Mouse (Mus musculus): ENCODE results near the gene Ccr8. TPM values are rescaled to one million over a fixed set of nuclear protein-coding genes. Genes with fewer than 3 reads are reported as not detected.
A peak's percentile ranks its signal among the peaks of the same experiment; 100 is the strongest.

Ccr8 gene
- total and polyA plus RNA-seq, 3 experiments, result not detected

DNA sequence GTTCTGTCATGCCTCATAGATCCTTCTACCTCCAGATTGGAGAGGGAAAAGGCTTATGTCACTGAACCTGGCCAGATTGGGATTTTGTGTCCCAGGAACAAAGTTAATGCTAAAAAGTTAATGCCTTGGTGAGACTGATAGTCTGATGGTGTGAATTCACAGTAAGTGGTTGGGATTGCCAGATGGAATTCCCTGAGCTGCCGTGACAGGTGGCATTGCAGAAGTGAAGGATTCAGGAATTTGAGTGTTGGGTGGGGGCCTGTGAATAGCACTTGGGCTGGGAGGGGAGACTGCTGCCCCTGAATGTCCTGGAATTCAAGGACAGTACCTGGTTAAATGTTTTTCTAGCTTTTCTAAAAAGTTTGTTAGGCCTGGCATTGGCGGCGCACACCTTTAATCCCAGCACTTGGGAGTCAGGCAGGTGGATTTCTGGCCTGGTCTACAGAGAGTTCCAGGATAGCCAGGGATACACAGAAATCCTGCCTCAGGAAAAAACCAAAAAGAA, 39.9 kb downstream of the Ccr8 start:
- no peak overlapping the region for H3K27ac ChIP-seq (ENCODE audit: control insufficient read depth, low read depth, low read length)

DNA sequence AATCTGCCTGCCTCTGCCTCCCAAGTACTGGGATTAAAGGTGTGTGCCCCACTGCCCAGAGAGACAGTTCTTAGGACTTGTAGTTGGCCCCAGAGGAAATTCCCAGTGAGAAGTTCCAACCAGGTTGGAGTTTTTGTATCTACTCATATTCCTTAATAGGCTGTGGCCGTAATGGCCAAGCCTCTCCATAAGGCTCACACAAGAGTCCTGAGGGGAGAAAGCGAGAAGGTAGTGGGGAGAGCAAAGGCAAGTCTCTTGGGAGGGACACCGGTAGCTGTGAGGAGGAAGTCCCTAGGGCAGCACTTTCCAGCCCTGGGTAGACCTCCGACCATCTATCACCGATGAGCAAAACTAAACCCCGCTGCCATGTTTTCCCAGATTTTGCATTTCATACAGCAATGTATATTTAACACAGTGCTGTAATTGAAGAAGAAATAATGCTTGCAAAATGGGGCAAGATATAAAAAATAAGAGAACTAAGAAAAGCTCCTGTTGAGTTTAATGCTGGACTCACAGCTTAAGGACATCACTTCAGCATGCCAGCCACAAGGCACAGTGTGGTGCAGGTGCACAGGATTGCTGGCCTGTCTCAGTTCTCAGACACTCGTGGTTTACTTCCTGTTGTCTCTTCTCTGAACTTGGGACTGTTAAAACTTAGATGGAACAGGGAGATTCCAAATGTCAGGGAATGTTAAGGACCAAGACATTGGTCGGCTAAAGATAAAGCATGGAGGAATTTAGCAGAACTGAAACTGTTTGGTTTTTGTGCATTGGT, 41.3 kb downstream of the Ccr8 start:
- DNase-seq (ENCODE audit: low read depth, low spot score), result peak; percentile 65
- peaks cover 23% of the 10 kb centered on the region for H3K79me2 ChIP-seq (ENCODE audit: control insufficient read depth, insufficient read depth, low read length, poor library complexity)
- 0 out of 4 replicates have a peak, but pooled peaks cover 0 to 3% of the 10 kb centered on the region in 2 experiments for H3K4me1 ChIP-seq (ENCODE audit: control insufficient read depth in 1 of 2, insufficient read depth in 2 of 2, low read length in 2 of 2)
- no peaks in the 10 kb centered on the region for H3K9me3 ChIP-seq (replicated peaks; ENCODE audit: insufficient read depth, low read length)
- H3K27ac ChIP-seq (ENCODE audit: control insufficient read depth, low read depth, low read length), result no peak overlapping the region
- H3K36me3 ChIP-seq (ENCODE audit: control insufficient read depth in 1 of 2, insufficient read depth in 2 of 2, low read length in 2 of 2), result peaks cover 7 to 14% of the 10 kb centered on the region in 2 experiments
- no peaks in the 10 kb centered on the region for H3K27me3 ChIP-seq (ENCODE audit: control insufficient read depth in 1 of 2, insufficient read depth in 2 of 2, low read length in 2 of 2)
- TF ChIP-seq SIN3A (IDR thresholded peaks at IDR 0.05; ENCODE audit: low read length), result peak; percentile 28; the same call in 1 of the 2 replicates
- TF ChIP-seq NRF1 (IDR thresholded peaks at IDR 0.05; ENCODE audit: insufficient read depth, low read depth, low read length, poor library complexity, severe bottlenecking), result no peak
- no peak for TF ChIP-seq RAD21 (IDR thresholded peaks at IDR 0.05; ENCODE audit: low read depth, low read length)
- peak; percentile 63; the same call in 1 of the 2 replicates for TF ChIP-seq POLR2AphosphoS5 (IDR thresholded peaks at IDR 0.05; ENCODE audit: borderline replicate concordance, low read depth, low read length)
- no peak overlapping the region for H3K4me3 ChIP-seq (ENCODE audit: control insufficient read depth in 1 of 2, insufficient read depth in 1 of 2, low read depth in 2 of 2, low read length in 2 of 2)
- H3K9ac ChIP-seq (ENCODE audit: control insufficient read depth, low read depth, low read length, poor library complexity, severe bottlenecking), result no peak overlapping the region

More for the DNA sequence above, 39.9 kb downstream of the Ccr8 start:
- peaks cover 0 to 5% of the 10 kb centered on the region in 2 experiments; a peak in 1 of 4 replicates for H3K4me1 ChIP-seq (ENCODE audit: control insufficient read depth in 1 of 2, insufficient read depth in 2 of 2, low read length in 2 of 2)
- H3K9ac ChIP-seq (ENCODE audit: control insufficient read depth, low read depth, low read length, poor library complexity, severe bottlenecking), result no peak overlapping the region
- DNase-seq (ENCODE audit: low read depth, low spot score), result peak; percentile 41
- no peaks in the 10 kb centered on the region for H3K27me3 ChIP-seq (ENCODE audit: control insufficient read depth in 1 of 2, insufficient read depth in 2 of 2, low read length in 2 of 2)
- peaks cover 8 to 15% of the 10 kb centered on the region in 2 experiments for H3K36me3 ChIP-seq (ENCODE audit: control insufficient read depth in 1 of 2, insufficient read depth in 2 of 2, low read length in 2 of 2)
- peaks cover 31% of the 10 kb centered on the region for H3K79me2 ChIP-seq (ENCODE audit: control insufficient read depth, insufficient read depth, low read length, poor library complexity)
- no peak for TF ChIP-seq MYB (IDR thresholded peaks at IDR 0.05; ENCODE audit: low read depth, low read length)
- TF ChIP-seq POLR2A (IDR thresholded peaks at IDR 0.05; ENCODE audit: control insufficient read depth in 1 of 2, insufficient read depth in 1 of 2, low read depth in 1 of 2, low read length in 2 of 2, poor library complexity in 1 of 2), result peak in 1 of 2 experiments; percentile 64; a peak in 1 of 4 replicates
- no peak for TF ChIP-seq RCOR1 (IDR thresholded peaks at IDR 0.05; ENCODE audit: low read depth, low read length)
- no peak for TF ChIP-seq ETS1 (IDR thresholded peaks at IDR 0.05; ENCODE audit: low read depth, low read length)
- TF ChIP-seq POLR2AphosphoS2 (IDR thresholded peaks at IDR 0.05; ENCODE audit: low read length), result peak; percentile 63
- TF ChIP-seq TCF12 (IDR thresholded peaks at IDR 0.05; ENCODE audit: low read depth, low read length), result no peak
- peak; percentile 20; the same call in 1 of the 2 replicates for TF ChIP-seq ZMIZ1 (IDR thresholded peaks at IDR 0.05; ENCODE audit: low read depth, low read length)
- TF ChIP-seq HCFC1 (IDR thresholded peaks at IDR 0.05; ENCODE audit: low read depth, low read length), result no peak
- H3K9me3 ChIP-seq (replicated peaks; ENCODE audit: insufficient read depth, low read length), result no peaks in the 10 kb centered on the region
- H3K4me3 ChIP-seq (ENCODE audit: control insufficient read depth in 1 of 2, insufficient read depth in 1 of 2, low read depth in 2 of 2, low read length in 2 of 2), result no peak overlapping the region

All from MEL (cell line).